Mouse (Mus musculus) cerebellum, adult (tissue): ENCODE results near the gene Tnfsf12.

Experiments used
- ATAC-seq: cut with Nextera tagmentation; 2 replicates; pipeline ENCODE4 v1.9.2; 2017; ENCODE audit warnings: mild to moderate bottlenecking, moderate library complexity, mixed read lengths; ENCODE audit not compliant: insufficient number of reproducible peaks, low FRiP score, low TSS enrichment

Gene Tnfsf12

DNA sequence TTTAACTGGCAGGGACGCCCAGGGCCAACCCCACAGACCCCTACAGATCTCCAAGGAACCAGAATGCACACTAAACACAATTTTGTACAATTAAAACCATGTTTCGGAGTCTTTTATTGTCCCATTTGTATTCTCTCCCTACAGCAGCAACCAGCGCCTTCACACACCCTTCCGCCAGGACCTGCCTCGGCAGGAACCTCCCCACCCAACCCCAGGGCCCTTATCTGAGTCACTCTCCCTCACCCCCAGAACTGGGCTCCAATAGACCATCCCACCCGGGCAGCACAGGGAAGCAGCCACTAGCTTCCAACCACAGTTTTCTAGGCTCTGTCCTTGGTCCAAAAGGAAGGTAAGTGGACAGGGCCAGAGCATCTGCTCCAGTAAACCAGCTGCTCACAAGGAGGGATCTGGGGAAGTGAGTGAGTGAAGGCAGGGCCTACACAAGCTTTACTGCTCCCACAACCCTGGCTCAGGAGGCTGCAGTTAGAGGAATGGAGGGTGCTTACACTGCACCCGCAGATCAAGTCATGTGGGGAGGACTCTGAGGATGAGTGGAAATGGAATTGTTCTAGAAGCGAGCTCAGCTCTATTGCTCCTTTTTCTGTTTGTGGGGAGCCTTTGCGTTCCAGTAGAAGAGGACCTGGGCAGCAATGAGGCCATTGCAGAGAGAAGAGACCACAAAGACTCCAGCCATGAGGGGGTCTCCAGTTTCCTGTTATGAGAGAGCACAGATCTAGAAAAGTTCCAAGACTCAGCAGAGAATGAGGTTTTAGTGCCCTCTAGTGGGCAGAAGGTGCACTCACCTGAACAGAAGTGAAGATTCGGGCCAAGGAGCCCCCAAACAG is 38.8 kb downstream of the Tnfsf12 start:
- ATAC-seq, result no peak

DNA sequence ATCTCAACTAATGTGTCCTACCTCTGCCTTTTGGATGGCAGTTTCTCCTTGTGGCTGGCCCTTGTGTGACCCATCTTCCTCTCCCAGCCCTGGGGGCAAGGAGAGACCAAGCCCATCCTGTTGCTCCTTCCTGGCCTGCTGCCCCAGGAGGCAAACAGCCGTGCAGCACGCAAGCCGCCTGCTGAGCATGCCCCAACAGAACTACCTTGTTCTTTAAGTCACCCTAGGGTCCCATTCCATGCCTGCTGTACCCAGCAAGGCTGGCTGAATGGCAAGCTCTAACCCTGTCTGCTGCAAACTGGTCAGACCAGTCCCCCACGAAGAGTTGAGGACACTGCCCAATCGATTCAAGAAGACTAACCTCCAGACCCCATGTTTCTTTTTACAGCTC is 39.6 kb downstream of the Tnfsf12 start:
- no peak for ATAC-seq

DNA sequence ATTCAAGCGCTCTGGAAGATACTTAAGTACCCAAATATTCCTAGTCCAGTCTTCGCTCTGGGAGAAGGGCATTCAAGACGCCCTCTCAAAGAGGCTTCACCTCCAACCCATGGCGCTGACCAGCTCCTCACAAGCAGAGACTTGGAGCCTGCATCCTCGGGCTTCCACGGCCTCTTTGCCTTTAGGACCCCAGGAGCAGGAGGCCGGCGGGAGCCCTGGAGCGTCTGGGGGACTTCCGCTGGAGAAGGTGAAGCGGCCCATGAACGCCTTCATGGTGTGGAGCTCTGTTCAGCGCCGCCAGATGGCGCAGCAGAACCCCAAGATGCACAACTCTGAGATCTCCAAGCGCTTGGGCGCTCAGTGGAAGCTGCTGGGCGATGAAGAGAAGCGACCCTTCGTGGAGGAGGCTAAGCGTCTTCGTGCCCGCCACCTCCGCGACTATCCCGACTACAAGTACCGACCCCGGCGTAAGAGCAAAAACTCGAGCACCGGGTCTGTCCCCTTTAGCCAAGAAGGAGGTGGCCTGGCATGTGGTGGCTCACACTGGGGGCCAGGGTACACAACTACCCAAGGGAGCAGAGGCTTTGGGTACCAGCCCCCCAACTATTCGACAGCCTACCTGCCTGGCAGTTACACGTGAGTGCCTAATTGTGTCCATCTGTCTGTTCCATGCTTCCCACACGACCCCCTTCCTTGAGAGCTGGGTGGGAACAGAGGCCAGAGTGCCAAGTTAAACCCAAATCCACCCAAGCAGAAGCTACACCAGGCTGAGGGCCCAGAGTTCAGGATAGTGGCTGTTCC is 40.2 kb downstream of the Tnfsf12 start, which contains the start of gene Sox15:
Gene Sox15, plus strand, starts transcription at position 51 of the 801 bp plus-strand sequence.
- 0 out of 2 replicates have a peak, but pooled peaks have one; percentile 56 for ATAC-seq

DNA sequence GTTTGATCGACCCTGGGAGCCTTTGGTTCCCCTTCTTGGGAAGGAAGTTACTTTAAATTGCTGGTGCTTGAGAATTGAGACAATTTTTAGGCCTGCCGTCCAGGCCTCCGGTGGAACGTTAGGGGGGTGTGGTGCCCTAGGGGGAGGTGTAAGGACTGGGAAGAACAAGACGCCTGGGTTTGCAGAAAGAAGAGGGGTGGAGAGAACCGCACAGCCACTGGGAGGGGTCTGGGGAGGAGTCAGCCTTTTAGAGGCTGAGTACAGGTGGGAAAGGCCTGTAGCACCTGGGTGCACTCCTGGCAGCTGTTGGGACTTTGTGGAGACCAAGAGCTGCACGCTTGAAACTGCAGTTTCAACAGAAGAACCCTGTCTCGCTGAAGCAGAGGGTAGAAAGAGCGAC is 40.9 kb downstream of the Tnfsf12 start:
- ATAC-seq, result no peak

DNA sequence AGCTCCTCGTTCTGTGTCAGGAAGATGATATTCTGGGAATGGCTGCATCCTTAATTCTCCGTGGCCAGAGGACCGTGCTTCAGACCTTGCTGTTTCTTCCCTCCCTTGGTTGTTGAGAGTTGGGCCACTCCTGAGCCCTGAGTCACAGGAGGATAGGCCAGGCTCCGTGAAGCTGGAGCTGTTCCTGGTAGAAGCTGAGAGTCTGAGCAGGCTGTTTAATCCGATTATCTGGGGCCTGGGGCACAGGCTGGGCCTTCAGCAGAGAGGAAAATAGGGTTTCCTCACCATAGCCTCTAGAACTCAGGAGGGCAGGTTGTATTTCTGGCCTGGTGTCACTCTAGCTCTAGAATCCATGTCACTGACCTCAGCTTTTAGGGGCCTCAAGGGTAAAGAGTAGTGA is 42.2 kb downstream of the Tnfsf12 start:
- no peak for ATAC-seq

DNA sequence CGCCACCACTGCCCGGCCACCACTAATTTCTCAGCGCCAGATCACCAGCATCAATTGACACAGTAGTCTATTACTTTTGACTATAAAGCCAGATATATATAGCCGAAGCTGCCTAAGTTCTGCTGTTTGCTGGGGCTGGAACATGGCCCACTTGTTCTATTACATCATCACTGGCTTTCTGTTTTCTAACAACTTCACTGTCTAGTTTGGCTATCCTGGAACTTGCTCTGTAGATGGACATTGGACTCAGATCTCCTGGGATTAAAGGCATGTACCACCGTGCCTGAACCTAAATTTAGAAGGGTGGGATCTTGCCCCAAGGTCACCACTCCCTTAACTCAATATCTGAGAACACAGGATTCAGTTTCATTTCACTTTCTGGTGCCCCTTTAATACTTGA is 49.8 kb downstream of the Tnfsf12 start:
- no peak for ATAC-seq
